Mouse (Mus musculus): ENCODE data around the gene Htr6.

Gene Htr6

GRCm38 (mm10) chr4:139075041-139075711 lies at the start of gene Htr6:
Htr6 (minus strand) TSS chr4:139075570.
- DNase-seq (ENCODE audit: low spot score) = no peak

- no peak for DNase-seq (ENCODE audit: low spot score)
These were observed 49.6 kb upstream of the Htr6 start for GRCm38 (mm10) chr4:139124940-139125339.

GRCm38 (mm10) chr4:139122557-139122956 lies 47.2 kb upstream of the Htr6 start:
- DNase-seq (ENCODE audit: low spot score) = no peak

- no peak for DNase-seq (ENCODE audit: low spot score)
These were observed 45.6 kb upstream of the Htr6 start for GRCm38 (mm10) chr4:139120998-139121397.

- DNase-seq (ENCODE audit: low spot score) = no peak
These were observed 45.0 kb upstream of the Htr6 start for GRCm38 (mm10) chr4:139120281-139120814.

- DNase-seq (ENCODE audit: low spot score) = no peak
These were observed 41.1 kb upstream of the Htr6 start for GRCm38 (mm10) chr4:139116356-139117063.

- DNase-seq (ENCODE audit: low spot score) = no peak
These were observed 40.4 kb upstream of the Htr6 start for GRCm38 (mm10) chr4:139115721-139116120.

GRCm38 (mm10) chr4:139112482-139112881 lies 37.1 kb upstream of the Htr6 start:
- no peak for DNase-seq (ENCODE audit: low spot score)

GRCm38 (mm10) chr4:139111421-139111820 lies 36.1 kb upstream of the Htr6 start:
- DNase-seq (ENCODE audit: low spot score) = no peak

- DNase-seq (ENCODE audit: low spot score) = no peak
These were observed 35.5 kb upstream of the Htr6 start for GRCm38 (mm10) chr4:139110858-139111257.

- no peak for DNase-seq (ENCODE audit: low spot score)
These were observed 30.1 kb upstream of the Htr6 start for GRCm38 (mm10) chr4:139105453-139105852.

GRCm38 (mm10) chr4:139101546-139101945 lies 26.2 kb upstream of the Htr6 start:
- DNase-seq (ENCODE audit: low spot score) = no peak

- no peak for DNase-seq (ENCODE audit: low spot score)
These were observed 25.0 kb upstream of the Htr6 start for GRCm38 (mm10) chr4:139100326-139100725.

- no peak for DNase-seq (ENCODE audit: low spot score)
These were observed 20.8 kb upstream of the Htr6 start for GRCm38 (mm10) chr4:139096201-139096600.

- peak; percentile 53 for DNase-seq (ENCODE audit: low spot score)
These were observed 20.0 kb upstream of the Htr6 start for GRCm38 (mm10) chr4:139095406-139095805.

- no peak for DNase-seq (ENCODE audit: low spot score)
These were observed 17.8 kb upstream of the Htr6 start for GRCm38 (mm10) chr4:139093196-139093530.

GRCm38 (mm10) chr4:139092356-139093195 lies 17.2 kb upstream of the Htr6 start, which contains the start of gene Nbl1:
Nbl1 (minus strand) TSS chr4:139092993.
- DNase-seq (ENCODE audit: low spot score) = peak; percentile 52

GRCm38 (mm10) chr4:139091478-139092355 lies 16.3 kb upstream of the Htr6 start:
- no peak for DNase-seq (ENCODE audit: low spot score)

- no peak for DNase-seq (ENCODE audit: low spot score)
These were observed 15.7 kb upstream of the Htr6 start for GRCm38 (mm10) chr4:139091066-139091465.

- no peak for DNase-seq (ENCODE audit: low spot score)
These were observed 15.1 kb upstream of the Htr6 start for GRCm38 (mm10) chr4:139090303-139090940.

Measured in testis, postnatal 14 days (tissue).